Mouse (Mus musculus): ENCODE measurements around the gene Tpx2.

DNA sequence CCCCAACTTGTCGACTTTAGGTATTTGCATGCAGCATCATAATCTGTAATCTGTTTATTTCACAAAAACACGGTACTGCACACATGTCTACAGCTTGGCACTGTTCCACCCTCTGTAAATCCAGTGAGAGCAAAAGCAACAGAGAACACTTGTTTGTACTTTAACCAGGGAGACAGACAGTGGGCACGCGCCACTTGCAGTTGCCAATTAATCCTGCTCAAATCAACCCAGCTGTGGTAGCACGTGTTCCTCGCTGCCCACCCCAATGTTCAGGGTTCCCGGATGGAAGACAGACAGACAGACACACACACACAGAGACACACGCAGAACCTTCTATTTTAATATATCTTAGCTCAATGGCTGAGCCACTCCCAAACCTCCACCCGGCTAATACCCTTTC is 48.1 kb downstream of the Tpx2 start:
- TF ChIP-seq POLR2A (IDR thresholded peaks at IDR 0.05; ENCODE audit: low read depth, low read length) (no peak), CTCF (IDR thresholded peaks at IDR 0.05; ENCODE audit: extremely low read depth, insufficient read length, insufficient replicate concordance, low read depth, low read length) (no peak)
